In genomic region chr4:125929122-125929772, GRCm38 (mm10) we compare ENCODE assay signal across 14 mouse cellular contexts.
DNase-seq lines count a peak whose midpoint lies in the region; ATAC-seq and TF ChIP-seq lines count a peak whose summit lies in the region.
"Had no signal": no experiment of that assay in that cellular context is flagged by ENCODE, and none has a peak within 500 bp of the region (broad histone marks: within the 10 kb centered on the region; RNA-seq: fewer than 3 reads in every experiment).

No protein-coding gene starts in this region.

- H3K9me3 ChIP-seq in embryonic facial prominence, embryonic 13.5 days, result no peaks in the 10 kb centered on the region
- H3K9me3 ChIP-seq in embryonic facial prominence, embryonic 10.5 days, result no peaks in the 10 kb centered on the region
- no peaks in the 10 kb centered on the region for H3K9me3 ChIP-seq in liver, postnatal 0 days (ENCODE audit: low read length)
- H3K9me3 ChIP-seq in liver, embryonic 12.5 days (replicated peaks), result no peaks in the 10 kb centered on the region
- H3K9me3 ChIP-seq in forebrain, embryonic 16.5 days (ENCODE audit: control insufficient read depth, low read length), result no peaks in the 10 kb centered on the region
- H3K9me3 ChIP-seq in intestine, embryonic 15.5 days, result no peaks in the 10 kb centered on the region
- H3K9me3 ChIP-seq: limb, embryonic 12.5 days; megakaryocyte, embryonic 14.5 days; neural tube, embryonic 12.5 days had no signal

- 62% methylated on average over 17 of the region's 17 CpGs for WGBS in embryonic facial prominence, embryonic 13.5 days
- 67% methylated on average over 17 of the region's 17 CpGs for WGBS in embryonic facial prominence, embryonic 10.5 days
- 60% methylated on average over 17 of the region's 17 CpGs for WGBS in liver, postnatal 0 days (ENCODE audit: insufficient replicate concordance)
- 55% methylated on average over 17 of the region's 17 CpGs for WGBS in liver, embryonic 12.5 days (ENCODE audit: insufficient replicate concordance)
- WGBS in forebrain, embryonic 16.5 days, result 66% methylated on average over 17 of the region's 17 CpGs
- WGBS in intestine, embryonic 15.5 days, result 62% methylated on average over 17 of the region's 17 CpGs

- H3K4me1 ChIP-seq in embryonic facial prominence, embryonic 13.5 days, result peaks cover 28% of the 10 kb centered on the region
- peaks cover 50% of the 10 kb centered on the region for H3K4me1 ChIP-seq in embryonic facial prominence, embryonic 10.5 days
- H3K4me1 ChIP-seq in liver, postnatal 0 days (ENCODE audit: insufficient read depth), result no peaks in the 10 kb centered on the region
- H3K4me1 ChIP-seq in liver, embryonic 12.5 days, result no peaks in the 10 kb centered on the region
- peaks cover 19% of the 10 kb centered on the region for H3K4me1 ChIP-seq in forebrain, embryonic 16.5 days (replicated peaks; ENCODE audit: control insufficient read depth, insufficient read depth, low read length)
- no peaks in the 10 kb centered on the region for H3K4me1 ChIP-seq in intestine, embryonic 15.5 days (replicated peaks)
- H3K4me1 ChIP-seq: megakaryocyte, embryonic 14.5 days had no signal

- no peak overlapping the region for H3K4me3 ChIP-seq in embryonic facial prominence, embryonic 13.5 days
- H3K4me3 ChIP-seq in embryonic facial prominence, embryonic 10.5 days, result no peak overlapping the region
- no peak overlapping the region for H3K4me3 ChIP-seq in liver, postnatal 0 days (ENCODE audit: low read depth, low read length)
- no peak overlapping the region for H3K4me3 ChIP-seq in liver, embryonic 12.5 days
- no peak overlapping the region for H3K4me3 ChIP-seq in forebrain, embryonic 16.5 days (replicated peaks; ENCODE audit: low read length)
- H3K4me3 ChIP-seq in intestine, embryonic 15.5 days (replicated peaks), result no peak overlapping the region
- H3K4me3 ChIP-seq: limb, embryonic 12.5 days; megakaryocyte, embryonic 14.5 days; neural tube, embryonic 12.5 days had no signal

- H3K27me3 ChIP-seq in embryonic facial prominence, embryonic 13.5 days, result peaks cover 18% of the 10 kb centered on the region
- peaks cover 53% of the 10 kb centered on the region for H3K27me3 ChIP-seq in embryonic facial prominence, embryonic 10.5 days (replicated peaks; ENCODE audit: low read depth, poor library complexity, severe bottlenecking)
- no peaks in the 10 kb centered on the region for H3K27me3 ChIP-seq in liver, postnatal 0 days (ENCODE audit: insufficient read depth, low read length)
- H3K27me3 ChIP-seq in liver, embryonic 12.5 days (replicated peaks), result peaks cover 27% of the 10 kb centered on the region; the same call in 1 of the 2 replicates
- peaks cover 3% of the 10 kb centered on the region; the same call in 1 of the 2 replicates for H3K27me3 ChIP-seq in forebrain, embryonic 16.5 days (replicated peaks; ENCODE audit: control insufficient read depth, insufficient read depth, low read length)
- no peaks in the 10 kb centered on the region for H3K27me3 ChIP-seq in intestine, embryonic 15.5 days (replicated peaks)
- H3K27me3 ChIP-seq: neural tube, embryonic 12.5 days had no signal

- H3K27ac ChIP-seq in embryonic facial prominence, embryonic 13.5 days, result no peak overlapping the region
- H3K27ac ChIP-seq in embryonic facial prominence, embryonic 10.5 days (replicated peaks), result no peak overlapping the region; the same call in 1 of the 2 replicates
- H3K27ac ChIP-seq in liver, postnatal 0 days (ENCODE audit: low read depth), result no peak overlapping the region
- H3K27ac ChIP-seq in liver, embryonic 12.5 days, result no peak overlapping the region
- peak overlapping the region; percentile 20; the same call in 1 of the 2 replicates for H3K27ac ChIP-seq in forebrain, embryonic 16.5 days (ENCODE audit: low read length)
- H3K27ac ChIP-seq in intestine, embryonic 15.5 days, result no peak overlapping the region
- H3K27ac ChIP-seq: limb, embryonic 12.5 days; neural tube, embryonic 12.5 days had no signal

- TF ChIP-seq EP300 in liver, postnatal 0 days (IDR thresholded peaks at IDR 0.05; ENCODE audit: low read depth), result no peak

- peak; percentile 70; the same call in 1 of the 2 replicates for ATAC-seq in embryonic facial prominence, embryonic 13.5 days (ENCODE audit: insufficient number of reproducible peaks, insufficient read depth, low FRiP score, low TSS enrichment, low read depth)
- ATAC-seq in liver, postnatal 0 days, result peak; percentile 23; the same call in 1 of the 2 replicates
- ATAC-seq in liver, embryonic 12.5 days, result no peak
- ATAC-seq in forebrain, embryonic 16.5 days, result no peak
- ATAC-seq in intestine, embryonic 15.5 days, result no peak

- H3K36me3 ChIP-seq in embryonic facial prominence, embryonic 13.5 days, result no peaks in the 10 kb centered on the region
- no peaks in the 10 kb centered on the region for H3K36me3 ChIP-seq in embryonic facial prominence, embryonic 10.5 days (replicated peaks)
- no peaks in the 10 kb centered on the region for H3K36me3 ChIP-seq in liver, postnatal 0 days (replicated peaks; ENCODE audit: insufficient read depth, low read length)
- no peaks in the 10 kb centered on the region for H3K36me3 ChIP-seq in liver, embryonic 12.5 days
- no peaks in the 10 kb centered on the region for H3K36me3 ChIP-seq in forebrain, embryonic 16.5 days (ENCODE audit: control insufficient read depth, insufficient read depth)
- no peaks in the 10 kb centered on the region for H3K36me3 ChIP-seq in intestine, embryonic 15.5 days
- H3K36me3 ChIP-seq: limb, embryonic 12.5 days; neural tube, embryonic 12.5 days had no signal

- H3K4me2 ChIP-seq in embryonic facial prominence, embryonic 13.5 days, result no peak overlapping the region
- H3K4me2 ChIP-seq in liver, postnatal 0 days (ENCODE audit: low read depth, low read length), result no peak overlapping the region
- no peak overlapping the region for H3K4me2 ChIP-seq in liver, embryonic 12.5 days
- H3K4me2 ChIP-seq in forebrain, embryonic 16.5 days (ENCODE audit: low read length), result no peak overlapping the region
- no peak overlapping the region for H3K4me2 ChIP-seq in intestine, embryonic 15.5 days (replicated peaks)
- H3K4me2 ChIP-seq: limb, embryonic 12.5 days; neural tube, embryonic 12.5 days had no signal

- TF ChIP-seq CTCF in liver, postnatal 0 days (IDR thresholded peaks at IDR 0.05; ENCODE audit: low read depth), result no peak

- H3K9ac ChIP-seq in embryonic facial prominence, embryonic 13.5 days, result no peak overlapping the region
- H3K9ac ChIP-seq in liver, postnatal 0 days (replicated peaks), result no peak overlapping the region
- no peak overlapping the region for H3K9ac ChIP-seq in liver, embryonic 12.5 days
- no peak overlapping the region for H3K9ac ChIP-seq in forebrain, embryonic 16.5 days (replicated peaks; ENCODE audit: low read depth, low read length)
- H3K9ac ChIP-seq in intestine, embryonic 15.5 days, result no peak overlapping the region
- H3K9ac ChIP-seq: limb, embryonic 12.5 days; neural tube, embryonic 12.5 days had no signal

- DNase-seq in embryonic facial prominence, embryonic 10.5 days (ENCODE audit: low spot score), result no peak
- no peak for DNase-seq in liver, postnatal 0 days
- DNase-seq in 3134 (ENCODE audit: extremely low read depth, insufficient read length, low spot score), result peak; percentile 42
- no peak for DNase-seq in adrenal gland, adult 8-10 months
- DNase-seq: gastrocnemius, postnatal 36 days; kidney, adult 11 months; lung, adult 2 months had no signal

Comparison
In these comparisons a context has a peak if more than half of its experiments do, and no peak if none do; other contexts are left out.
1. ATAC-seq: peak in embryonic facial prominence, embryonic 13.5 days (single experiment) and liver, postnatal 0 days (single experiment); none in liver, embryonic 12.5 days (single experiment), forebrain, embryonic 16.5 days (single experiment) and intestine, embryonic 15.5 days (single experiment).